Comparison of ENCODE assay signal across 14 mouse cellular contexts in genomic region chr8:94888383-94889036, GRCm38 (mm10). TPM values are rescaled to one million over a fixed set of nuclear protein-coding genes. Genes with fewer than 3 reads are reported as not detected.
DNase-seq lines count a peak whose midpoint lies in the region; ATAC-seq and TF ChIP-seq lines count a peak whose summit lies in the region.
"Had no signal": no experiment of that assay in that cellular context is flagged by ENCODE, and none has a peak within 500 bp of the region (broad histone marks: within the 10 kb centered on the region; RNA-seq: fewer than 3 reads in every experiment).

No protein-coding gene starts in this region.

- H3K9me3 ChIP-seq in heart, embryonic 13.5 days, result no peaks in the 10 kb centered on the region
- no peaks in the 10 kb centered on the region for H3K9me3 ChIP-seq in lung, postnatal 0 days (ENCODE audit: low read length)
- no peaks in the 10 kb centered on the region for H3K9me3 ChIP-seq in stomach, postnatal 0 days (ENCODE audit: control insufficient read depth, low read length)
- H3K9me3 ChIP-seq: midbrain, embryonic 10.5 days had no signal

- no peak for ATAC-seq in heart, embryonic 13.5 days (ENCODE audit: extremely low read depth, insufficient number of reproducible peaks, low FRiP score, low TSS enrichment)
- ATAC-seq in lung, postnatal 0 days, result no peak
- peak; percentile 59 for ATAC-seq in stomach, postnatal 0 days (ENCODE audit: low FRiP score, low TSS enrichment)
- ATAC-seq: hindbrain, embryonic 16.5 days had no signal

- no peak for TF ChIP-seq EP300 in lung, postnatal 0 days (IDR thresholded peaks at IDR 0.05)
- no peak for TF ChIP-seq EP300 in stomach, postnatal 0 days (optimal IDR thresholded peaks at IDR 0.05)

- H3K27ac ChIP-seq in heart, embryonic 13.5 days (replicated peaks), result no peak overlapping the region
- no peak overlapping the region for H3K27ac ChIP-seq in lung, postnatal 0 days (ENCODE audit: low read length)
- H3K27ac ChIP-seq in stomach, postnatal 0 days (replicated peaks), result no peak overlapping the region
- H3K27ac ChIP-seq: midbrain, embryonic 10.5 days had no signal

- H3K36me3 ChIP-seq in heart, embryonic 13.5 days, result no peaks in the 10 kb centered on the region
- H3K36me3 ChIP-seq in lung, postnatal 0 days (ENCODE audit: insufficient read depth, low read length), result no peaks in the 10 kb centered on the region
- H3K36me3 ChIP-seq in stomach, postnatal 0 days (ENCODE audit: control insufficient read depth, insufficient read depth, low read length), result no peaks in the 10 kb centered on the region
- H3K36me3 ChIP-seq: midbrain, embryonic 10.5 days had no signal

- H3K4me2 ChIP-seq in heart, embryonic 13.5 days, result peak overlapping the region; percentile 55
- peak overlapping the region; percentile 28; the same call in 1 of the 2 replicates for H3K4me2 ChIP-seq in lung, postnatal 0 days (replicated peaks; ENCODE audit: low read depth, low read length)
- peak overlapping the region; percentile 31; the same call in 1 of the 2 replicates for H3K4me2 ChIP-seq in stomach, postnatal 0 days (replicated peaks; ENCODE audit: low read depth)

- peak overlapping the region; percentile 23; the same call in 1 of the 2 replicates for H3K4me3 ChIP-seq in heart, embryonic 13.5 days
- no peak overlapping the region for H3K4me3 ChIP-seq in lung, postnatal 0 days (ENCODE audit: low read depth, low read length)
- no peak overlapping the region for H3K4me3 ChIP-seq in lung, adult 2 months (replicated peaks; ENCODE audit: extremely low read depth, low read depth, low read length)
- H3K4me3 ChIP-seq in stomach, postnatal 0 days (ENCODE audit: low read depth, low read length), result no peak overlapping the region
- H3K4me3 ChIP-seq: midbrain, embryonic 10.5 days had no signal

- TF ChIP-seq POLR2A in lung, adult 2 months (IDR thresholded peaks at IDR 0.05; ENCODE audit: borderline replicate concordance, extremely low read depth, low read depth, low read length), result no peak

- H3K9ac ChIP-seq in heart, embryonic 13.5 days, result peak overlapping the region; percentile 50; the same call in 1 of the 2 replicates
- no peak overlapping the region for H3K9ac ChIP-seq in lung, postnatal 0 days (replicated peaks; ENCODE audit: low read depth)
- H3K9ac ChIP-seq in stomach, postnatal 0 days (ENCODE audit: low read length), result peak overlapping the region; percentile 18; the same call in 1 of the 2 replicates

- intact Hi-C loops in heart, postnatal 10 days (cut with DNase I), result no loop called here
- intact Hi-C loops in left cerebral cortex, postnatal 4 days (cut with DNase I), result no loop called here

- 36% methylated on average over 14 of the region's 14 CpGs for WGBS in heart, embryonic 13.5 days
- 26% methylated on average over 14 of the region's 14 CpGs for WGBS in lung, postnatal 0 days
- WGBS in lung, adult 2 months, result 30% methylated on average over 14 of the region's 14 CpGs
- WGBS in stomach, postnatal 0 days, result 22% methylated on average over 14 of the region's 14 CpGs

- H3K27me3 ChIP-seq in heart, embryonic 13.5 days (replicated peaks), result no peaks in the 10 kb centered on the region
- H3K27me3 ChIP-seq in lung, postnatal 0 days (replicated peaks; ENCODE audit: insufficient read depth, low read length), result no peaks in the 10 kb centered on the region
- no peaks in the 10 kb centered on the region for H3K27me3 ChIP-seq in stomach, postnatal 0 days (ENCODE audit: control insufficient read depth, insufficient read depth, low read length)

- DNase-seq in heart, postnatal 10 days, result no peak
- no peak for DNase-seq in lung, postnatal 0 days (ENCODE audit: low spot score)
- DNase-seq in lung, adult 2 months, result no peak
- DNase-seq in liver, result peak; percentile 52
- no peak for DNase-seq in stomach, postnatal 0 days (ENCODE audit: low spot score)
- DNase-seq in left cerebral cortex, postnatal 4 days, result no peak
- no peak for DNase-seq in urinary bladder, postnatal 36 days (ENCODE audit: low spot score in 2 of 2)
- DNase-seq: cerebellum, postnatal 25 days; spleen, adult 18-20 months; thymus, postnatal 25 days had no signal

- TF ChIP-seq CTCF in lung, postnatal 0 days (IDR thresholded peaks at IDR 0.05), result no peak
- TF ChIP-seq CTCF in lung, adult 2 months (IDR thresholded peaks at IDR 0.05; ENCODE audit: insufficient read depth, low read length), result no peak
- peak; percentile 21 for TF ChIP-seq CTCF in stomach, postnatal 0 days (IDR thresholded peaks at IDR 0.05; ENCODE audit: low read depth)

- peaks cover 22% of the 10 kb centered on the region for H3K4me1 ChIP-seq in heart, embryonic 13.5 days
- H3K4me1 ChIP-seq in lung, postnatal 0 days (ENCODE audit: insufficient read depth, low read depth, low read length), result no peaks in the 10 kb centered on the region
- no peaks in the 10 kb centered on the region for H3K4me1 ChIP-seq in lung, adult 2 months (ENCODE audit: control insufficient read depth, insufficient read depth, low read length)
- no peaks in the 10 kb centered on the region for H3K4me1 ChIP-seq in stomach, postnatal 0 days (replicated peaks; ENCODE audit: control insufficient read depth, insufficient read depth)
- H3K4me1 ChIP-seq: midbrain, embryonic 10.5 days had no signal

RNA-seq across cellular contexts. Expression of gene Dok4, which starts 12.4 kb away (rescaled TPM):
- 35.5 and 38.2 TPM in 2 replicates for polyA plus RNA-seq in heart, embryonic 13.5 days (2015; fragmentation: Nextera tagmentation; extraction: Ambion mirVana)
- total RNA-seq in heart, postnatal 10 days (2021), result 10 to 100 TPM; 34.2 to 44.2 TPM
- 42.7 and 47.5 TPM in 2 replicates for polyA plus RNA-seq in lung, postnatal 0 days (2015; fragmentation: Nextera tagmentation; extraction: Ambion mirVana)
- 39.6 and 46.4 TPM in 2 replicates for polyA plus RNA-seq in lung, adult 2 months (2012; rRNA removed)
- polyA plus RNA-seq in stomach, postnatal 0 days (2015; fragmentation: Nextera tagmentation; extraction: Ambion mirVana), result 19.3 and 20.5 TPM in 2 replicates
- total RNA-seq in left cerebral cortex, postnatal 4 days (2021), result 100 to 1,000 TPM; 181 to 191 TPM

RNA-seq across cellular contexts. Expression of gene Ccdc102a, which starts 29.4 kb away (rescaled TPM):
- 18.2 and 18.7 TPM in 2 replicates for polyA plus RNA-seq in heart, embryonic 13.5 days (2015; fragmentation: Nextera tagmentation; extraction: Ambion mirVana)
- 10 to 100 TPM; 15.3 to 16.0 TPM for total RNA-seq in heart, postnatal 10 days (2021)
- polyA plus RNA-seq in lung, postnatal 0 days (2015; fragmentation: Nextera tagmentation; extraction: Ambion mirVana), result 14.6 and 17.2 TPM in 2 replicates
- polyA plus RNA-seq in lung, adult 2 months (2012; rRNA removed), result 19.0 and 21.2 TPM in 2 replicates
- 12.0 and 12.7 TPM in 2 replicates for polyA plus RNA-seq in stomach, postnatal 0 days (2015; fragmentation: Nextera tagmentation; extraction: Ambion mirVana)
- total RNA-seq in left cerebral cortex, postnatal 4 days (2021), result 1 to 10 TPM; 4.9 to 5.5 TPM

RNA-seq across cellular contexts. Expression of gene Polr2c, which starts 31.3 kb away (rescaled TPM):
- polyA plus RNA-seq in heart, embryonic 13.5 days (2015; fragmentation: Nextera tagmentation; extraction: Ambion mirVana), result 107 and 129 TPM in 2 replicates
- total RNA-seq in heart, postnatal 10 days (2021), result 10 to 100 TPM; 61.5 to 63.6 TPM
- polyA plus RNA-seq in lung, postnatal 0 days (2015; fragmentation: Nextera tagmentation; extraction: Ambion mirVana), result 98.4 and 103 TPM in 2 replicates
- 81.9 and 105 TPM in 2 replicates for polyA plus RNA-seq in lung, adult 2 months (2012; rRNA removed)
- 70.4 and 72.7 TPM in 2 replicates for polyA plus RNA-seq in stomach, postnatal 0 days (2015; fragmentation: Nextera tagmentation; extraction: Ambion mirVana)
- total RNA-seq in left cerebral cortex, postnatal 4 days (2021), result 10 to 100 TPM; 53.6 to 63.3 TPM

RNA-seq across cellular contexts. Expression of gene Adgrg5, which starts 35.0 kb away (rescaled TPM):
- 0.18 and 0.32 TPM in 2 replicates for polyA plus RNA-seq in heart, embryonic 13.5 days (2015; fragmentation: Nextera tagmentation; extraction: Ambion mirVana)
- total RNA-seq in heart, postnatal 10 days (2021), result under 1 TPM; 0.31 to 0.42 TPM
- polyA plus RNA-seq in lung, postnatal 0 days (2015; fragmentation: Nextera tagmentation; extraction: Ambion mirVana), result 0.19 and 0.31 TPM in 2 replicates
- polyA plus RNA-seq in lung, adult 2 months (2012; rRNA removed), result 4.8 and 5.3 TPM in 2 replicates
- 0.15 and 0.27 TPM in 2 replicates for polyA plus RNA-seq in stomach, postnatal 0 days (2015; fragmentation: Nextera tagmentation; extraction: Ambion mirVana)
- total RNA-seq in left cerebral cortex, postnatal 4 days (2021), result under 1 TPM in 1 of 2 experiments, not detected in 1; 0.74 TPM
- total RNA-seq: left cerebral cortex, postnatal 14 days had no signal

RNA-seq across cellular contexts. Expression of gene Ciapin1, which starts 50.4 kb away (rescaled TPM):
- polyA plus RNA-seq in heart, embryonic 13.5 days (2015; fragmentation: Nextera tagmentation; extraction: Ambion mirVana), result 90.9 and 98.2 TPM in 2 replicates
- total RNA-seq in heart, postnatal 10 days (2021), result 10 to 100 TPM; 74.8 to 87.7 TPM
- 66.7 and 74.5 TPM in 2 replicates for polyA plus RNA-seq in lung, postnatal 0 days (2015; fragmentation: Nextera tagmentation; extraction: Ambion mirVana)
- 22.9 and 27.8 TPM in 2 replicates for polyA plus RNA-seq in lung, adult 2 months (2012; rRNA removed)
- polyA plus RNA-seq in stomach, postnatal 0 days (2015; fragmentation: Nextera tagmentation; extraction: Ambion mirVana), result 58.8 and 61.7 TPM in 2 replicates
- 10 to 100 TPM; 84.3 to 84.6 TPM for total RNA-seq in left cerebral cortex, postnatal 4 days (2021)
